Mouse (Mus musculus) hindbrain, embryonic 11.5 days (tissue): ENCODE measurements at regions not wholly inside any gene's neighbourhood (a gene's known extent, or its start where the extent isn't known, plus 50 kb on each side); places are given as distances from the start of the nearest gene placed in this dataset.

Source experiments
- ATAC-seq: fragments of 200-750 bp; cut with Nextera tagmentation; 2 replicates; pipeline ENCODE4 v1.8.0; 2017; ENCODE audit warnings: mild to moderate bottlenecking, moderate TSS enrichment, moderate library complexity; ENCODE audit not compliant: low FRiP score
- DNase-seq: peaks from one replicate; pipeline ENCODE4 v3.0.0-alpha.2; 2015; ENCODE audit warnings: low spot score
- H3K27ac ChIP-seq: fragments of 300-500 bp; sonication (generic); 2 replicates; pipeline ENCODE4 v1.5.1; 2014; ENCODE audit warnings: mild to moderate bottlenecking, low read depth, low read length
- H3K27me3 ChIP-seq: fragments of 300-500 bp; sonication (generic); 2 replicates; pipeline ENCODE4 v1.6.1; 2014; ENCODE audit warnings: mild to moderate bottlenecking, low read length, moderate library complexity, mixed read lengths; ENCODE audit not compliant: control insufficient read depth, insufficient read depth
- H3K36me3 ChIP-seq: fragments of 300-500 bp; sonication (generic); 2 replicates; pipeline ENCODE4 v1.6.1; 2014; ENCODE audit warnings: mild to moderate bottlenecking, low read length, moderate library complexity, mixed read lengths; ENCODE audit not compliant: control insufficient read depth, insufficient read depth
- H3K4me1 ChIP-seq: fragments of 300-500 bp; sonication (generic); replicated peaks from 2 replicates; pipeline ENCODE4 v1.6.1; 2014; ENCODE audit warnings: low read length, mixed read lengths; ENCODE audit not compliant: control insufficient read depth, insufficient read depth
- H3K4me2 ChIP-seq: fragments of 300-500 bp; sonication (generic); replicated peaks from 2 replicates; pipeline ENCODE4 v1.6.1; 2014; ENCODE audit warnings: mild to moderate bottlenecking, low read depth, low read length
- H3K4me3 ChIP-seq: fragments of 300-500 bp; sonication (generic); 2 replicates; pipeline ENCODE4 v1.5.1; 2014; ENCODE audit warnings: low read depth, low read length
- H3K9ac ChIP-seq: fragments of 300-500 bp; sonication (generic); 2 replicates; pipeline ENCODE4 v1.6.1; 2014; ENCODE audit warnings: low read depth, low read length
- H3K9me3 ChIP-seq: fragments of 300-500 bp; sonication (generic); 2 replicates; pipeline ENCODE4 v1.6.1; 2016; ENCODE audit warnings: low read length; ENCODE audit not compliant: control insufficient read depth
- WGBS: fragments of 180-500 bp; shearing (Covaris S2); extraction: QIAGEN DNeasy Blood & Tissue Kit; methylation state at CpG from one replicate; pipeline ENCODE4 v1.1.7; 2014; 5-methylcytosine and 5-hydroxymethylcytosine counted together

DNA sequence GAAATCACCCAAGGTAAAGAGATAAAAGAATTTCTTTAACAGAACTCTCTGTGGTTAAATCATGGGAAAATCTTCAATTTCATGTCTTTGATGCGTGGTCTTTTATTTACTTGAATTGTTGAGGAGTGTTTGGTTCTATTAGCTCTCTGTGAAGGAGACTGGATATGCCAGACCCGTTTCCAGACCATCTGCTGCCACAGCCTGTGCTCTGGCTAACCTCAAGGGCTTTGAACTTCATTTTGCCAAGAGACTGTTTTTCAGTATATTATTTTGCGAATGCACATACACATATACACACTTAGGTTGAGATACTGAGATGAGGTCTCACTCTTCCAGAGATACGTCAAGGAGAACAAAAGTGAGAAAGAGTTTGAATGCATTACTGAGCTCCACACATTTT, 414.4 kb downstream of the 1700017N19Rik start:
- WGBS: 84% methylated on average over 4 of the region's 4 CpGs
- no peak overlapping the region for H3K27ac ChIP-seq
- H3K4me2 ChIP-seq: no peak overlapping the region

DNA sequence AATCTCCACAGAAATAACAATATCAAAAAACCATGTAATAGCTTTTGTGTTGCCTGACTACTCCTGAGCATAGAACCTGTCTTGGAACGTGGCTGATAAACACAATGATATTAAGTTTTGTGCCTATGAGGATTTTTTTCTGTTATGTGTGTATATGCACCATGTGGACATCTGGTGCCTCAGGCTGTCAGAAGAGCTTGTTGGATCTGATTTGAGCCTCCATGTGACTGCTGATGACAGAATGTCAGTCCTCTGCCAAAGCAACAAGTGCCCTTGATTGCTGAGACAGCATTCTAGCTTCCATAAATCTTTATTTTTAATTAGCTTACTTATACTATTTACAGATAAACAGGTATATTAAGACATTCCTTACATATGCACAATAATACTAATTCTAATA, 425.1 kb downstream of the 1700017N19Rik start:
- 86% methylated on average over 1 of the region's 1 CpGs for WGBS
- Histone ChIP-seq H3K36me3 (no peaks in the 10 kb centered on the region), H3K4me2 (no peak overlapping the region), H3K4me1 (no peaks in the 10 kb centered on the region), H3K9ac (no peak overlapping the region), H3K27me3 (no peaks in the 10 kb centered on the region), H3K27ac (no peak overlapping the region), H3K4me3 (no peak overlapping the region), H3K9me3 (no peaks in the 10 kb centered on the region)
- no peak for ATAC-seq
- DNase-seq: no peak

More for the DNA sequence above, 414.4 kb downstream of the 1700017N19Rik start:
- no peaks in the 10 kb centered on the region for H3K27me3 ChIP-seq
- ATAC-seq: no peak
- H3K4me3 ChIP-seq: no peak overlapping the region
- DNase-seq: no peak
- H3K36me3 ChIP-seq: no peaks in the 10 kb centered on the region
- no peaks in the 10 kb centered on the region for H3K9me3 ChIP-seq
- no peak overlapping the region for H3K9ac ChIP-seq
- no peaks in the 10 kb centered on the region for H3K4me1 ChIP-seq

- Histone ChIP-seq H3K4me2 (no peak overlapping the region), H3K36me3 (no peaks in the 10 kb centered on the region), H3K9ac (no peak overlapping the region), H3K4me3 (no peak overlapping the region), H3K9me3 (no peaks in the 10 kb centered on the region), H3K27ac (no peak overlapping the region), H3K4me1 (no peaks in the 10 kb centered on the region), H3K27me3 (no peaks in the 10 kb centered on the region)
- no peak for DNase-seq
- no peak for ATAC-seq
These were observed 448.3 kb downstream of the 1700017N19Rik start for GRCm38 (mm10) chr10:101038630-101039029.

GRCm38 (mm10) chr10:101039034-101039433, 448.8 kb downstream of the 1700017N19Rik start:
- DNase-seq: no peak
- no peak for ATAC-seq
- no peak overlapping the region for H3K27ac ChIP-seq
- 90% methylated on average over 1 of the region's 1 CpGs for WGBS
- H3K4me3 ChIP-seq: no peak overlapping the region
- H3K36me3 ChIP-seq: no peaks in the 10 kb centered on the region
- H3K27me3 ChIP-seq: no peaks in the 10 kb centered on the region
- no peaks in the 10 kb centered on the region for H3K9me3 ChIP-seq
- H3K4me2 ChIP-seq: no peak overlapping the region
- H3K4me1 ChIP-seq: no peaks in the 10 kb centered on the region
- no peak overlapping the region for H3K9ac ChIP-seq
